Mouse (Mus musculus) neural tube, embryonic 13.5 days (tissue): ENCODE measurements at regions not wholly inside any gene's neighbourhood (a gene's known extent, or its start where the extent isn't known, plus 50 kb on each side); places are given as distances from the start of the nearest gene placed in this dataset.

Source experiments
- ATAC-seq: fragments of 200-750 bp; cut with Nextera tagmentation; 2 replicates; pipeline ENCODE4 v1.8.0; 2017; ENCODE audit warnings: low read depth, mild to moderate bottlenecking, moderate TSS enrichment, moderate library complexity
- H3K27ac ChIP-seq: fragments of 300-500 bp; sonication (generic); replicated peaks from 2 replicates; pipeline ENCODE4 v1.5.1; 2015; ENCODE audit warnings: moderate library complexity, mild to moderate bottlenecking, inconsistent platforms
- H3K27me3 ChIP-seq: fragments of 300-500 bp; sonication (generic); 2 replicates; pipeline ENCODE4 v1.6.1; 2015; ENCODE audit warnings: mild to moderate bottlenecking, inconsistent platforms
- H3K36me3 ChIP-seq: fragments of 300-500 bp; sonication (generic); 2 replicates; pipeline ENCODE4 v1.6.1; 2015; ENCODE audit warnings: mild to moderate bottlenecking, inconsistent platforms
- H3K4me1 ChIP-seq: fragments of 300-500 bp; sonication (generic); replicated peaks from 2 replicates; pipeline ENCODE4 v1.6.1; 2015; ENCODE audit warnings: inconsistent platforms
- H3K4me2 ChIP-seq: fragments of 300-500 bp; sonication (generic); 2 replicates; pipeline ENCODE4 v1.6.1; 2015; ENCODE audit warnings: inconsistent platforms, mild to moderate bottlenecking, moderate library complexity
- H3K4me3 ChIP-seq: fragments of 300-500 bp; sonication (generic); 2 replicates; pipeline ENCODE4 v1.5.1; 2015; ENCODE audit warnings: mild to moderate bottlenecking, inconsistent platforms
- H3K9ac ChIP-seq: fragments of 300-500 bp; sonication (generic); 2 replicates; pipeline ENCODE4 v1.6.1; 2015; ENCODE audit warnings: moderate library complexity, mild to moderate bottlenecking, inconsistent platforms
- H3K9me3 ChIP-seq: fragments of 300-500 bp; sonication (generic); 2 replicates; pipeline ENCODE4 v1.6.1; 2016; ENCODE audit warnings: inconsistent platforms
- WGBS: fragments of 180-500 bp; shearing (Covaris S2); methylation state at CpG from one replicate; pipeline ENCODE4 v1.1.7; 2015; 5-methylcytosine and 5-hydroxymethylcytosine counted together

GRCm38 (mm10) chr3:70384235-70384634 is 376.8 kb downstream of the Otol1 start:
- H3K4me2 ChIP-seq = no peak overlapping the region
- H3K9ac ChIP-seq = no peak overlapping the region
- H3K36me3 ChIP-seq = no peaks in the 10 kb centered on the region
- WGBS = 82% methylated on average over 1 of the region's 1 CpGs
- H3K4me1 ChIP-seq = no peaks in the 10 kb centered on the region
- H3K27ac ChIP-seq = no peak overlapping the region
- H3K4me3 ChIP-seq = no peak overlapping the region
- ATAC-seq = no peak
- H3K27me3 ChIP-seq = no peaks in the 10 kb centered on the region
- H3K9me3 ChIP-seq = no peaks in the 10 kb centered on the region

GRCm38 (mm10) chr3:70385961-70386360 is 378.5 kb downstream of the Otol1 start:
- H3K27ac ChIP-seq = no peak overlapping the region
- WGBS = 90% methylated on average over 4 of the region's 4 CpGs
- H3K36me3 ChIP-seq = no peaks in the 10 kb centered on the region
- H3K9ac ChIP-seq = no peak overlapping the region
- H3K9me3 ChIP-seq = no peaks in the 10 kb centered on the region
- no peak for ATAC-seq
- H3K4me2 ChIP-seq = no peak overlapping the region
- H3K4me3 ChIP-seq = no peak overlapping the region
- no peaks in the 10 kb centered on the region for H3K27me3 ChIP-seq
- H3K4me1 ChIP-seq = no peaks in the 10 kb centered on the region

DNA sequence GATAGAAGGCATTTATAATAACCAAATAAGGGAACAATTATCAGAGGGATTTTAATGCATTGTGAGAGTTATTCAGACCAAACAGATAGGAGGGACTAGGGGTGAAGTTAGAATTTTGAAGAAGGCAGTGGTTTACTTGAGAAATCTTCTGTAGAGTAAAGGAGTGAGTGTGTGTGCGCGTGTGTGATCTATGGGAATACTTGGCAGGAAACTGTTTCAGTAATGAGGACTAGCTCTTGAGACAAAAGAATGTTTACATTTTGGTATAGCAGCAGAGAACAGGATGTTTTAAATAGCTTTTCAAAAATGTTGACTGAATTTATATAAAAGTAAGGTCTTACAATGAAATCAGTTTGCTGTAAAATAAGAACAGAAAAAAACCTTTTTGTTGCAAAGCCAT is 393.8 kb downstream of the Otol1 start:
- Histone ChIP-seq H3K36me3 (no peaks in the 10 kb centered on the region), H3K27ac (no peak overlapping the region), H3K9me3 (no peaks in the 10 kb centered on the region), H3K4me1 (no peaks in the 10 kb centered on the region), H3K4me2 (no peak overlapping the region), H3K27me3 (no peaks in the 10 kb centered on the region), H3K9ac (no peak overlapping the region), H3K4me3 (no peak overlapping the region)
- no peak for ATAC-seq
- 88% methylated on average over 2 of the region's 2 CpGs for WGBS

DNA sequence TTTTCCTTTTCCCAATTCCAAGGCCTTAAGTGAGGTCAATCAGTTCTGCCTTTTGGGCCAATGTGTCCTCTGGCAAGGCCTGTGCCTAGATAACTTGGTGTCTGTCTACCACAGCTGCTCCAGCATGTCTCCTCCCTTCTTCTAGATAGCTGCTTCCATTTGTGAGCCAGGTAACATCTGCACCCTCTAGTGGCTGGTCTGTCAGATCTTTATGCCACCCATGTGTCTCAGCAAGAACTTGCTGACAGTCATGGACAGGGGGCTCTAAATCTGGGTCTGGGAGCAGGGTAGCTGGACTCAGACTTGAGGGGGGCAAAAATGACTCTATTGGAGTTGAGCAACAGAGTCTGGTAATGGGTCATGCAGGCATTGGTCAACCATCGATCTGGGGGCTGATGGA is 399.2 kb downstream of the Otol1 start:
- Histone ChIP-seq H3K4me1 (no peaks in the 10 kb centered on the region), H3K27ac (no peak overlapping the region), H3K4me2 (no peak overlapping the region), H3K36me3 (no peaks in the 10 kb centered on the region), H3K9me3 (no peaks in the 10 kb centered on the region), H3K9ac (no peak overlapping the region), H3K4me3 (no peak overlapping the region), H3K27me3 (no peaks in the 10 kb centered on the region)
- ATAC-seq = no peak
- whole genome bisulfite sequencing = 89% methylated on average over 1 of the region's 1 CpGs

- no peak overlapping the region for H3K4me2 ChIP-seq
- H3K36me3 ChIP-seq = no peaks in the 10 kb centered on the region
- WGBS = 47% methylated on average over 4 of the region's 4 CpGs
- H3K4me3 ChIP-seq = no peak overlapping the region
- H3K27ac ChIP-seq = no peak overlapping the region
- H3K27me3 ChIP-seq = no peaks in the 10 kb centered on the region
- no peaks in the 10 kb centered on the region for H3K4me1 ChIP-seq
- no peak overlapping the region for H3K9ac ChIP-seq
- no peak for ATAC-seq
- no peaks in the 10 kb centered on the region for H3K9me3 ChIP-seq
Observed at GRCm38 (mm10) chr3:70418273-70418672, 410.9 kb downstream of the Otol1 start.

GRCm38 (mm10) chr3:70422016-70422415 is 414.6 kb downstream of the Otol1 start:
- Histone ChIP-seq H3K4me1 (no peaks in the 10 kb centered on the region), H3K36me3 (no peaks in the 10 kb centered on the region), H3K27ac (no peak overlapping the region), H3K27me3 (no peaks in the 10 kb centered on the region), H3K9me3 (no peaks in the 10 kb centered on the region), H3K4me3 (no peak overlapping the region), H3K4me2 (no peak overlapping the region), H3K9ac (no peak overlapping the region)
- no peak for ATAC-seq
- 95% methylated on average over 1 of the region's 1 CpGs for WGBS

GRCm38 (mm10) chr3:70422669-70423068 is 415.3 kb downstream of the Otol1 start:
- 70% methylated on average over 3 of the region's 3 CpGs for WGBS
- Histone ChIP-seq H3K27ac (no peak overlapping the region), H3K36me3 (no peaks in the 10 kb centered on the region)

GRCm38 (mm10) chr3:70436671-70437070 is 429.3 kb downstream of the Otol1 start:
- H3K36me3 ChIP-seq = no peaks in the 10 kb centered on the region
- 72% methylated on average over 4 of the region's 4 CpGs for WGBS
- H3K9ac ChIP-seq = no peak overlapping the region
- H3K4me2 ChIP-seq = no peak overlapping the region
- ATAC-seq = no peak
- H3K4me1 ChIP-seq = no peaks in the 10 kb centered on the region
- no peak overlapping the region for H3K4me3 ChIP-seq
- H3K27ac ChIP-seq = no peak overlapping the region
- H3K9me3 ChIP-seq = no peaks in the 10 kb centered on the region
- no peaks in the 10 kb centered on the region for H3K27me3 ChIP-seq

More at GRCm38 (mm10) chr3:70422669-70423068, 415.3 kb downstream of the Otol1 start:
- Histone ChIP-seq H3K9ac (no peak overlapping the region), H3K4me3 (no peak overlapping the region), H3K4me1 (no peaks in the 10 kb centered on the region), H3K4me2 (no peak overlapping the region), H3K9me3 (no peaks in the 10 kb centered on the region), H3K27me3 (no peaks in the 10 kb centered on the region)
- ATAC-seq = no peak

GRCm38 (mm10) chr3:70457181-70457847 is 449.9 kb downstream of the Otol1 start:
- no peaks in the 10 kb centered on the region for H3K4me1 ChIP-seq
- no peak overlapping the region for H3K4me2 ChIP-seq
- no peak overlapping the region for H3K27ac ChIP-seq
- no peak overlapping the region for H3K9ac ChIP-seq
- no peak for ATAC-seq
- no peak overlapping the region for H3K4me3 ChIP-seq
- H3K27me3 ChIP-seq = no peaks in the 10 kb centered on the region
- no peaks in the 10 kb centered on the region for H3K36me3 ChIP-seq
- no peaks in the 10 kb centered on the region for H3K9me3 ChIP-seq
- WGBS = 49% methylated on average over 2 of the region's 2 CpGs

- Histone ChIP-seq H3K4me2 (no peak overlapping the region), H3K9ac (no peak overlapping the region), H3K9me3 (no peaks in the 10 kb centered on the region), H3K4me1 (no peaks in the 10 kb centered on the region), H3K27ac (no peak overlapping the region), H3K4me3 (no peak overlapping the region), H3K27me3 (no peaks in the 10 kb centered on the region), H3K36me3 (no peaks in the 10 kb centered on the region)
- no peak for ATAC-seq
- WGBS = 66% methylated on average over 2 of the region's 2 CpGs
Observed at GRCm38 (mm10) chr3:70460811-70461210, 453.4 kb downstream of the Otol1 start.

GRCm38 (mm10) chr3:70463221-70463620 is 455.8 kb downstream of the Otol1 start:
- H3K4me3 ChIP-seq = no peak overlapping the region

DNA sequence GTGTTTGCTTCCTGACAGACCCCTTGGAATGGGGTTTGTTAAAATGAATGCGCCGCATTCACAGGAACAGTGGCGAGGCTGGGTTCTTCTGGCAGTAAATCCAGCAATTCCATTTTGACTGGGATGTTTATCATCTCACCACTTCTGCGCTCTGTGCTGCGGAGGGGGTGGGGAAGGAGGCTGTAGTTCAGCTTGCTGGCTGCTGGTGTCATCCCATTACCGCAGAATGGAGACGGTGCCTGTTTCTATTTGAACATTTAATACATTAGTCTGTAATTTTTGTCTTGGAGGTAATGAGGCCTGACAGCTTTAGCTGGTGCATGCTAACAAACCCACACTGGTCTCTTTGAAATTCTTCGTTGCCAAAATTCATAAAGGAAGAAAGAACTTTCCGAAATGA is 475.1 kb downstream of the Otol1 start:
- no peak overlapping the region for H3K9ac ChIP-seq
- 26% methylated on average over 9 of the region's 9 CpGs for WGBS
- H3K27ac ChIP-seq = no peak overlapping the region
- peak; percentile 92 for ATAC-seq
- no peaks in the 10 kb centered on the region for H3K27me3 ChIP-seq
- no peaks in the 10 kb centered on the region for H3K9me3 ChIP-seq
- peak overlapping the region; percentile 36 for H3K4me2 ChIP-seq
- H3K36me3 ChIP-seq = no peaks in the 10 kb centered on the region
- no peak overlapping the region; the same call in 1 of the 2 replicates for H3K4me3 ChIP-seq
- H3K4me1 ChIP-seq = peaks cover 9% of the 10 kb centered on the region

More at GRCm38 (mm10) chr3:70463221-70463620, 455.8 kb downstream of the Otol1 start:
- no peak overlapping the region for H3K27ac ChIP-seq
- no peaks in the 10 kb centered on the region for H3K4me1 ChIP-seq
- no peak overlapping the region for H3K4me2 ChIP-seq
- H3K9me3 ChIP-seq = no peaks in the 10 kb centered on the region
- no peak overlapping the region for H3K9ac ChIP-seq
- no peaks in the 10 kb centered on the region for H3K36me3 ChIP-seq
- ATAC-seq = no peak
- no peaks in the 10 kb centered on the region for H3K27me3 ChIP-seq

- Histone ChIP-seq H3K27me3 (no peaks in the 10 kb centered on the region), H3K4me3 (no peak overlapping the region), H3K9me3 (no peaks in the 10 kb centered on the region), H3K4me1 (peaks cover 9% of the 10 kb centered on the region), H3K36me3 (no peaks in the 10 kb centered on the region), H3K9ac (no peak overlapping the region), H3K27ac (no peak overlapping the region), H3K4me2 (peak overlapping the region; percentile 36)
- ATAC-seq = peak; percentile 69; the same call in 1 of the 2 replicates
- whole genome bisulfite sequencing = 53% methylated on average over 5 of the region's 5 CpGs
Observed at GRCm38 (mm10) chr3:70483066-70483743, 475.8 kb downstream of the Otol1 start.
